Mouse (Mus musculus) liver, embryonic 18 days (tissue): ENCODE results near the gene Degs1. TPM values are rescaled to one million over a fixed set of nuclear protein-coding genes. Genes with fewer than 3 reads are reported as not detected.

Experiments used
- polyA plus RNA-seq: library from polyadenylated mRNA; depleted of rRNA; stranded (reverse); fragments of >200 nt; gene quantifications from 2 replicates; pipeline ENCODE4 v1.2.3, GENCODE M21; 2012; rRNA removed

Gene Degs1
- 39.7 and 45.8 TPM in 2 replicates for polyA plus RNA-seq

GRCm38 (mm10) chr1:182282091-182283075, at the start of gene Degs1:
TSS of gene Degs1 (minus strand) at chr1:182282804.

Other genes with a start within 250 kb of the Degs1 start
- gene Srp9, start 158.1 kb downstream of the Degs1 start, polyA plus RNA-seq = 43.5 and 48.1 TPM in 2 replicates
- gene Vmn1r1, start 118.3 kb downstream of the Degs1 start, polyA plus RNA-seq = not detected in 2 replicates
- 3.0 and 3.5 TPM in 2 replicates for gene Fbxo28, start 58.8 kb upstream of the Degs1 start, polyA plus RNA-seq
- 4.6 and 5.1 TPM in 2 replicates for gene Trp53bp2, start 126.4 kb upstream of the Degs1 start, polyA plus RNA-seq
- 16.3 and 17.0 TPM in 2 replicates for gene Capn2, start 234.8 kb upstream of the Degs1 start, polyA plus RNA-seq